Mouse (Mus musculus) embryonic facial prominence, embryonic 11.5 days (tissue): ENCODE data around the gene Fam20b. TPM values are rescaled to one million over a fixed set of nuclear protein-coding genes. Genes with fewer than 3 reads are reported as not detected.

Experiments
- ATAC-seq: fragments of 200-750 bp; cut with Nextera tagmentation; replicated peaks from 2 replicates; pipeline ENCODE4 v1.8.0; 2017; ENCODE audit warnings: low read depth; ENCODE audit not compliant: insufficient number of reproducible peaks, low FRiP score, low TSS enrichment
- DNase-seq: peaks from one replicate; pipeline ENCODE4 v3.0.0-alpha.2; 2015; ENCODE audit warnings: low spot score
- H3K27ac ChIP-seq: fragments of 300-500 bp; sonication (generic); replicated peaks from 2 replicates; pipeline ENCODE4 v1.5.1; 2014; ENCODE audit warnings: mild to moderate bottlenecking, low read depth, low read length, control low read depth
- H3K27me3 ChIP-seq: fragments of 300-500 bp; sonication (generic); 2 replicates; pipeline ENCODE4 v1.6.1; 2014; ENCODE audit warnings: mild to moderate bottlenecking, low read length, moderate library complexity, mixed read lengths; ENCODE audit not compliant: control insufficient read depth, insufficient read depth
- H3K36me3 ChIP-seq: fragments of 300-500 bp; sonication (generic); replicated peaks from 2 replicates; pipeline ENCODE4 v1.6.1; 2014; ENCODE audit warnings: low read depth, mild to moderate bottlenecking, low read length, moderate library complexity, mixed read lengths; ENCODE audit not compliant: control insufficient read depth, insufficient read depth
- H3K4me1 ChIP-seq: fragments of 300-500 bp; sonication (generic); 2 replicates; pipeline ENCODE4 v1.6.1; 2014; ENCODE audit warnings: low read length, mixed read lengths; ENCODE audit not compliant: control insufficient read depth, insufficient read depth
- H3K4me2 ChIP-seq: fragments of 300-500 bp; sonication (generic); 2 replicates; pipeline ENCODE4 v1.6.1; 2014; ENCODE audit warnings: low read depth, mild to moderate bottlenecking, control low read depth, low read length, moderate library complexity
- H3K4me3 ChIP-seq: fragments of 300-500 bp; sonication (generic); 2 replicates; pipeline ENCODE4 v1.5.1; 2014; ENCODE audit warnings: low read depth, low read length, control low read depth
- H3K9ac ChIP-seq: fragments of 300-500 bp; sonication (generic); replicated peaks from 2 replicates; pipeline ENCODE4 v1.6.1; 2014; ENCODE audit warnings: mild to moderate bottlenecking, control low read depth, low read length
- H3K9me3 ChIP-seq: fragments of 300-500 bp; sonication (generic); replicated peaks from 2 replicates; pipeline ENCODE4 v1.6.1; 2016; ENCODE audit warnings: mild to moderate bottlenecking, low read length, inconsistent platforms, mixed read lengths; ENCODE audit not compliant: control insufficient read depth
- WGBS: fragments of 180-500 bp; shearing (Covaris S2); extraction: QIAGEN DNeasy Blood & Tissue Kit; methylation state at CpG from one replicate; pipeline ENCODE4 v1.1.7; 2014; 5-methylcytosine and 5-hydroxymethylcytosine counted together
- polyA plus RNA-seq: library from polyadenylated mRNA; unstranded; fragments of >200 nt; fragmentation: Nextera tagmentation; extraction: Ambion mirVana; gene quantifications from 2 replicates; pipeline ENCODE4 v1.2.1, GENCODE M21; 2014

The Fam20b gene
- 20.9 and 24.0 TPM in 2 replicates for polyA plus RNA-seq

DNA sequence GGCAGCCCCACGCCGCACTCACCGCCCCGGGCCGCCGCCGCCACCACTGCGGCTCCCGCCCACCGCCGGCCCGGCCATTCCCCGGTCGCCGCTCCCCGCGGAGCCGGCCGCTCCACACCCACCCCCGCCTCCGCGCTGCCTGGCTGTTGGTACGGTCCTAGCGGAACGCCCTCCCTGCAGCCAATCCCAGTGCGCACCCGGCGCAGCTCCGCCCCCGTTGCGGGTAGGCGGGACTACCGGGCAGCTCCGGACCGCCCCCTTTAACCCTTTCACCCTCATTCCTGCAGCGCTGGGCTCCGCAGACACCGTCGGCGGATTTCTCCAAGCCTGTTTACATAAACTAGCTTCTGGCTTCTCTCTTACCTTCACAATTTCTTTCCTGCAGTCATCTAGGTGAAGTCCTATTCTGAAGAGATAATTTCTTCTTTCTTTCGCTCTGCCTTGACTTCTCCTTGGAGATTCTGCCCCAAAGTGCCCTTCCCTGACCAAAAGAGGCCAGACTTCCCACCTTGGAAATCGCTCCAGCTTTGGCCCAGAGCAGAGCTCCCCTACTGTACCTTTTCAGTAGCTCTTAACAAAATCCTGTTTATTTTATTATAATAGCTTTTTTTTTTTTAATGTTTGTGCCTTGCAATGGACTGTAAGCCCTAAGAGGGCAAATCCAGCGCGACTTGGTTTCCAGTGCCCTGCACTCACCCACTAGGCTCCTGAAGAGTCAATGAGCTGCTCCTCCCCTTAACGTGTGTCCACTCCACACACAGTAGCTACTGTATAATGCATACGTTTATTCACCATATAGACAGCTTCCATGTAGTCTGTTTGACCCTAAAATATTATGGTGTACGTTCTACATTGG is at the start of gene Fam20b:
TSS of gene Fam20b (minus strand) at position 137 of the 856 bp plus-strand sequence.
- H3K27me3 ChIP-seq: no peaks in the 10 kb centered on the region
- no peaks in the 10 kb centered on the region for H3K36me3 ChIP-seq
- H3K9ac ChIP-seq: peak within 1 kb of the TSS; percentile 84
- ATAC-seq (peak; percentile 95), DNase-seq (peak; percentile 96)
- H3K4me2 ChIP-seq: peak within 1 kb of the TSS; percentile 66
- H3K9me3 ChIP-seq: no peaks in the 10 kb centered on the region
- WGBS: 2% methylated on average over 28 of the region's 47 CpGs
- peak within 1 kb of the TSS; percentile 95 for H3K4me3 ChIP-seq
- no peaks in the 10 kb centered on the region for H3K4me1 ChIP-seq
- H3K27ac ChIP-seq: peak within 1 kb of the TSS; percentile 67

DNA sequence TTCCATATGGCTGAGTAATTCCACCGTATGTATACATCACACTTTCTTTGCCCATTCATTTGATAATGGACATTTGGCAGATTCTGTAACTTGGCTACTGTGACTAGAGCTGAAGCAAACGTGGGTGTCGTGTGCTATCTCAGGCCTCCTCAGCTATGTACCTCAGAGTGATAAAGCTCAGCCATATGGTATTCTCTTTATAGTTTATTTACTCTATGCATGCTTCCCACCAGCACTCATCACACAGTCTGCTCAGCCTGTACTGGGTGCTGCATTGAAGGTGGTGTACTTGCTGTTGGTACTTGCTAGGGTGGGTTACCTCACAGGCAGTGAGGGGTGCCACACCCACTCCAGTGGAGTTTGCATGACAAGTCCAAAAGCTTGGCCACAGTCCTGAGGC is 46.4 kb upstream of the Fam20b start:
- Histone ChIP-seq H3K36me3 (no peaks in the 10 kb centered on the region), H3K9ac (no peak overlapping the region), H3K4me3 (no peak overlapping the region), H3K27ac (no peak overlapping the region), H3K4me1 (no peaks in the 10 kb centered on the region; the same call in 1 of the 2 replicates), H3K27me3 (no peaks in the 10 kb centered on the region), H3K4me2 (no peak overlapping the region), H3K9me3 (0 out of 2 replicates have a peak, but pooled peaks cover 4% of the 10 kb centered on the region)
- 94% methylated on average over 3 of the region's 3 CpGs for WGBS
- ATAC-seq (no peak), DNase-seq (no peak)

DNA sequence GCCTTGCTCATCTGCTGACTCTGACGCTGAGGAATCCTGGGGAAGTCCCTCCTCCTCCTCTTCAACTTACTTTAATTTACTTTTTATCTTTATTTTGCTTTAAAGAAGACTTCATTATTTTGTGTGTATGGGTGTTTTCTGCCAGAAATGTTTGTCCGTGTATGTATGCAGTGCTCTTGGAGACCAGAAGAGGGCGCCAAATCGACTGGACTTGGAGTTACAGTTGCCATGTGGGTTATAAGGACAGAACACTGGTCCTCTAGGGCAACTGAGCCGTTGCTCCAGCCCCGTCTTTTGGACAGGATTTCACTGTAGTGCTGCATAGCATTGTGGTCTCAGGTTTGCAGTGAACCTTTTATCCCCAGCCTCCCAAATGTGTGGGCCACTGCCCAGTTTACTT is 45.7 kb upstream of the Fam20b start:
- WGBS: 70% methylated on average over 6 of the region's 6 CpGs
- H3K9me3 ChIP-seq: 0 out of 2 replicates have a peak, but pooled peaks cover 4% of the 10 kb centered on the region
- DNase-seq (no peak), ATAC-seq (no peak)
- H3K4me3 ChIP-seq: no peak overlapping the region
- no peaks in the 10 kb centered on the region for H3K4me1 ChIP-seq
- H3K4me2 ChIP-seq: no peak overlapping the region
- no peak overlapping the region for H3K27ac ChIP-seq
- H3K9ac ChIP-seq: no peak overlapping the region
- H3K36me3 ChIP-seq: no peaks in the 10 kb centered on the region
- H3K27me3 ChIP-seq: no peaks in the 10 kb centered on the region

DNA sequence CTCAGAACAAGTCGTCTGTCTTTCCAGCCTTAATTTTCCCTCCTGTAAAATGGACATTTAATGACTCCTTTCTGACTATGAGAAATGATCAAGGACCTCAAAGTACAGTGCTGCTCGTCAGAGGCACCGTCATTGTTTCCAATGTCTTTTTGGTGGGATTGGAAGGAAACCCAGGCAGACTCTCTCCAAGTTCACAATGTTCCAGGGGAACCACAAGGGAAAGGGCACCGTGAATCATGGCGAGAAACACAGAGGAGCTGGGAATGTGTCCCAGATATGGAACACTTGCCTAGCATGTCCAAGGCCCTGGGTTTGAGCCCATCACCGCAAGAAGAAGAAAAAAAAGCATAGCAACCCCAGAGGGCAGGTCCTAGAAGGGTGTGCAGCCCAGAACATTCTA is 44.4 kb upstream of the Fam20b start:
- Histone ChIP-seq H3K27me3 (no peaks in the 10 kb centered on the region), H3K36me3 (no peaks in the 10 kb centered on the region), H3K9ac (no peak overlapping the region), H3K4me1 (no peaks in the 10 kb centered on the region), H3K9me3 (0 out of 2 replicates have a peak, but pooled peaks cover 4% of the 10 kb centered on the region), H3K4me2 (no peak overlapping the region), H3K4me3 (no peak overlapping the region), H3K27ac (no peak overlapping the region)
- DNase-seq: no peak
- no peak for ATAC-seq
- 93% methylated on average over 6 of the region's 6 CpGs for WGBS

DNA sequence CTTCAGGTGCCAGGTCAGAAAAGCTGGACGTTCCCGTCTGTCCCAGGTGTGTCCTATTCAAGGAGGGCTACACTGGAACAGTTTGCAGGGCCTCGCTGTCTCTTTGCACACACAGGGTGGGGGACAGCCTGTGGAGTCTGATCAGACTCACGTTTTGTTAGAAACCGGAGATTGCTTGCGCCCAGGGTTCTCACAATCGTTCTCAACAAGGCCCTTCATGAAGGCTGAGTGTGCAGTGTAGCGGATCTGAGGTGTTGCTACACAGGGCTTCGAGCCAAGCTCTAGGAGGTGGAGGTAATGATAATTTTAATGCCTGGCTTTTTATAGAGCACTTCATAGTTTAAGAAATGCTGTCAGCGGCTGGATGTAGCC is 42.5 kb upstream of the Fam20b start:
- Histone ChIP-seq H3K9me3 (no peaks in the 10 kb centered on the region), H3K4me3 (no peak overlapping the region), H3K27me3 (no peaks in the 10 kb centered on the region), H3K36me3 (no peaks in the 10 kb centered on the region), H3K4me1 (no peaks in the 10 kb centered on the region; the same call in 1 of the 2 replicates), H3K9ac (no peak overlapping the region), H3K4me2 (no peak overlapping the region), H3K27ac (peak overlapping the region; percentile 54; the same call in 1 of the 2 replicates)
- ATAC-seq (peak; percentile 46), DNase-seq (no peak)
- WGBS: 61% methylated on average over 10 of the region's 10 CpGs

DNA sequence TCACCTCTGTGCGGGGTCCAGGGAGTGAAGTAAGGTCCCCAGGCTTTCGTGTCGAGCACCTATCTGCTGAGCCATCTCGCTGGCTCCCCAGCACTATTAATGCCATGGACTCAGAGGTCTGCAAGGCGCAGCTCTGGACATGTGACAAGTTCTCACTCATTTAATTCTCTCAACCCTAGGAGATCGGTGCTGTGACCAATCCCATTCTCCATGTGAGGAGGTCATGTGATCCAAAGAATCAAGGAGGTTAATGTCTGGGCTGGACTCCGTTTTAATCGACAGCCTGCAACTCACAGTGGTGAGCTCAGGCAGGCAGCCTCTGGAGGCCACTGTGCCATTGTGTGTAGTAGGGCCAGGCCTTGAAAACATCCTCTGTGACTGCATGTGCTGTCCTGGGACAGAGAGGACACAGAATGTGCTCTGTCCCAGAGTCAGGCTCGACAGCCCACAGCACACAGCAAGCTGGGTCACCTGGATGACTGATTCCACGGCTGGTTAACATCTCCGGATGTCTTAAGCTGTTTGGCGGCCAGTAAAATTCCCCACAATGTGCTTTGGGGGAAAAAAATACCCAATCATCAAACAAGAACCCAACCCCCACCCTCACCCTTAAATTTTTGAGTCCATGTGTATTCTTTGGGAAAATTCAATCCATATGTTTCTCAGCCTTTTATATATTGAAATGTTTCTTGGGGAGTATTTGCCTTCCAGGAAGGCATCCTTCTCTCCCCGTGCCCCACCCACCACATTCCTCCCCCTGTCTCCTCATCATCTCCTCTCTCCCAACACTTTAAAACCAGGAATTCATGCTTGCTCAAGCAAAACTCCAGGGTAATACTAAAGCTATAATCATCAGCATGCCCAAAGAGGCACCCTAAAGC is 41.9 kb upstream of the Fam20b start:
- 45% methylated on average over 13 of the region's 13 CpGs for WGBS
- H3K4me1 ChIP-seq: no peaks in the 10 kb centered on the region; the same call in 1 of the 2 replicates
- H3K27me3 ChIP-seq: no peaks in the 10 kb centered on the region
- H3K9me3 ChIP-seq: no peaks in the 10 kb centered on the region
- no peak overlapping the region for H3K4me2 ChIP-seq
- H3K27ac ChIP-seq: peak overlapping the region; percentile 77
- peak; percentile 63 for ATAC-seq
- no peak overlapping the region for H3K4me3 ChIP-seq
- H3K36me3 ChIP-seq: no peaks in the 10 kb centered on the region
- H3K9ac ChIP-seq: no peak overlapping the region
- peak; percentile 85 for DNase-seq

DNA sequence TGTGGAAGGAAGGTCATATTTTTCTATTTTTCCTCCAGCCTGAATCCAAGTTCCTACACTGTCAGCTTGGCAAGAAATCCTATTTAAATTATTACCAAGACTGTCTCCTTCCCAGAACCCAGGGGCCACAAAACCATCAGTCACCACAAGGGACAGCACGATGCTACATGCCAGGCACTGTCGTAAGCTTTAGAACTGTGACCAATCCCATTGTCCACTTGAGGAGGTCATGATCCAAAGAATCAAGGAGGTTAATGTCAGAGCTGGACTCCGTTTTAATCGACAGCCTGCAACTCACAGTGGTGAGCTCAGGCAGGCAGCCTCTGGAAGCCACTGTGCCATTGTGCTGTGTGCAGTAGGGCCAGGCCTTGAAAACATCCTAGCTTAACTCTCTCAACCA is 39.4 kb upstream of the Fam20b start:
- H3K4me3 ChIP-seq: no peak overlapping the region
- H3K9me3 ChIP-seq: no peaks in the 10 kb centered on the region
- no peaks in the 10 kb centered on the region; the same call in 1 of the 2 replicates for H3K4me1 ChIP-seq
- no peaks in the 10 kb centered on the region for H3K27me3 ChIP-seq
- no peak overlapping the region for H3K9ac ChIP-seq
- no peaks in the 10 kb centered on the region for H3K36me3 ChIP-seq
- H3K27ac ChIP-seq: no peak overlapping the region
- DNase-seq: no peak
- no peak overlapping the region for H3K4me2 ChIP-seq
- no peak for ATAC-seq
- 39% methylated on average over 4 of the region's 4 CpGs for WGBS
